Mouse (Mus musculus): ENCODE measurements at regions not wholly inside any gene's neighbourhood (a gene's known extent, or its start where the extent isn't known, plus 50 kb on each side); places are given as distances from the start of the nearest gene placed in this dataset.

GRCm38 (mm10) chr13:29136231-29136630, 182.7 kb upstream of the Sox4 start:
- DNase-seq (ENCODE audit: low spot score in 2 of 2) = no peak

GRCm38 (mm10) chr13:29127499-29127898, 174.0 kb upstream of the Sox4 start:
- no peak for DNase-seq (ENCODE audit: low spot score in 2 of 2)

GRCm38 (mm10) chr13:29123477-29123876, 170.0 kb upstream of the Sox4 start:
- no peak for DNase-seq (ENCODE audit: low spot score in 2 of 2)

- no peak for DNase-seq (ENCODE audit: low spot score in 2 of 2)
Observed at GRCm38 (mm10) chr13:29121121-29121520, 167.6 kb upstream of the Sox4 start.

GRCm38 (mm10) chr13:29119357-29119756, 165.8 kb upstream of the Sox4 start:
- DNase-seq (ENCODE audit: low spot score in 2 of 2) = peak; percentile 11 to 17

GRCm38 (mm10) chr13:29114998-29115495, 161.5 kb upstream of the Sox4 start:
- DNase-seq (ENCODE audit: low spot score in 2 of 2) = no peak

- DNase-seq (ENCODE audit: low spot score in 2 of 2) = no peak
Observed at GRCm38 (mm10) chr13:29110127-29110526, 156.6 kb upstream of the Sox4 start.

- no peak for DNase-seq (ENCODE audit: low spot score in 2 of 2)
Observed at GRCm38 (mm10) chr13:29109064-29109856, 155.7 kb upstream of the Sox4 start.

GRCm38 (mm10) chr13:29108214-29108613, 154.7 kb upstream of the Sox4 start:
- no peak for DNase-seq (ENCODE audit: low spot score in 2 of 2)

- DNase-seq (ENCODE audit: low spot score in 2 of 2) = no peak
Observed at GRCm38 (mm10) chr13:29092166-29092565, 138.7 kb upstream of the Sox4 start.

GRCm38 (mm10) chr13:29086854-29087253, 133.3 kb upstream of the Sox4 start:
- DNase-seq (ENCODE audit: low spot score in 2 of 2) = no peak

- no peak for DNase-seq (ENCODE audit: low spot score in 2 of 2)
Observed at GRCm38 (mm10) chr13:29081064-29081463, 127.6 kb upstream of the Sox4 start.

GRCm38 (mm10) chr13:29079841-29080240, 126.3 kb upstream of the Sox4 start:
- no peak for DNase-seq (ENCODE audit: low spot score in 2 of 2)

GRCm38 (mm10) chr13:29073630-29074029, 120.1 kb upstream of the Sox4 start:
- no peak for DNase-seq (ENCODE audit: low spot score in 2 of 2)

GRCm38 (mm10) chr13:29063924-29064323, 110.4 kb upstream of the Sox4 start:
- DNase-seq (ENCODE audit: low spot score in 2 of 2) = no peak

GRCm38 (mm10) chr13:29058685-29059084, 105.2 kb upstream of the Sox4 start:
- no peak for DNase-seq (ENCODE audit: low spot score in 2 of 2)

- DNase-seq (ENCODE audit: low spot score in 2 of 2) = no peak
Observed at GRCm38 (mm10) chr13:29049730-29050129, 96.2 kb upstream of the Sox4 start.

- DNase-seq (ENCODE audit: low spot score in 2 of 2) = no peak
Observed at GRCm38 (mm10) chr13:29048990-29049576, 95.6 kb upstream of the Sox4 start.

- DNase-seq (ENCODE audit: low spot score in 2 of 2) = no peak
Observed at GRCm38 (mm10) chr13:29044655-29045054, 91.1 kb upstream of the Sox4 start.

GRCm38 (mm10) chr13:29040331-29040730, 86.8 kb upstream of the Sox4 start:
- DNase-seq (ENCODE audit: low spot score in 2 of 2) = no peak

- DNase-seq (ENCODE audit: low spot score in 2 of 2) = no peak
Observed at GRCm38 (mm10) chr13:29034904-29035303, 81.4 kb upstream of the Sox4 start.

GRCm38 (mm10) chr13:29034444-29034843, 80.9 kb upstream of the Sox4 start:
- no peak for DNase-seq (ENCODE audit: low spot score in 2 of 2)

GRCm38 (mm10) chr13:29027146-29027545, 73.6 kb upstream of the Sox4 start:
- DNase-seq (ENCODE audit: low spot score in 2 of 2) = no peak
